Mouse (Mus musculus): Measurements from ENCODE around the gene Ptgfrn.

DNA sequence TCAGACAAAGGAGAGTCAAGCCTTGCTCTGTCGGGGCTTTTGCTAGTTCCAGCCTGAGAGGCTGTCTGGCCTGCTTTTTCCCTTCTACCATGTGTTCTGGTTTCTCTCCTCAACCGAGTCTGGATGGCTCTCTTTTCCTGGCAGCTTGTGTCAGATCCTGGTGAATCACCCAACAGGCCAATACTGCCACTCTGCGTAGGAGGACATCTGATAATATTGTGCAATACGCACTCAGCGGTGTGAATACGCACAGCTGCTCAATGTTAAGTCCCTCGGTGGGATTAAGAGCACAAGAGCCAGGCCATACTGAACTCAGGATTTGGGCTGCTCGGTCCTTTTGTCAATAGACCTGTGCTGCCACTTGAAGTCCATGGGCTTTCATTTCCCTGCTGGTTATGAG lies 31.8 kb upstream of the Ptgfrn start:
- TF ChIP-seq MAX (IDR thresholded peaks at IDR 0.05; ENCODE audit: low read depth) (no peak), POLR2A (IDR thresholded peaks at IDR 0.05; ENCODE audit: insufficient read length, low read depth) (no peak)

Data from myocyte (in vitro differentiated cells).